In genomic region chr1:180776494-180776893, GRCm38 (mm10) we compare ENCODE assay signal across 9 mouse cellular contexts. TPM values are rescaled to one million over a fixed set of nuclear protein-coding genes. Genes with fewer than 3 reads are reported as not detected.
A peak's percentile ranks its signal among the peaks of the same experiment; 100 is the strongest.
DNase-seq lines count a peak whose midpoint lies in the region; ATAC-seq and TF ChIP-seq lines count a peak whose summit lies in the region.
"Had no signal": no experiment of that assay in that cellular context is flagged by ENCODE, and none has a peak within 500 bp of the region (broad histone marks: within the 10 kb centered on the region; RNA-seq: fewer than 3 reads in every experiment).

No protein-coding gene starts in this region.

- H3K27ac ChIP-seq in heart, embryonic 12.5 days (ENCODE audit: poor library complexity, severe bottlenecking) = no peak overlapping the region
- peak overlapping the region; percentile 64; the same call in 1 of the 2 replicates for H3K27ac ChIP-seq in lung, embryonic 14.5 days (ENCODE audit: low read depth)
- H3K27ac ChIP-seq in embryonic facial prominence, embryonic 10.5 days (replicated peaks) = 0 out of 2 replicates have a peak overlapping the region, but pooled peaks have one; percentile 96
- peak overlapping the region; percentile 94 for H3K27ac ChIP-seq in limb, embryonic 10.5 days

- peaks cover 24% of the 10 kb centered on the region for H3K4me1 ChIP-seq in heart, embryonic 12.5 days (replicated peaks)
- peaks cover 8% of the 10 kb centered on the region for H3K4me1 ChIP-seq in lung, embryonic 14.5 days (ENCODE audit: insufficient read depth)
- H3K4me1 ChIP-seq in embryonic facial prominence, embryonic 10.5 days = peaks cover 39% of the 10 kb centered on the region
- peaks cover 20% of the 10 kb centered on the region for H3K4me1 ChIP-seq in limb, embryonic 10.5 days

- ATAC-seq in heart, embryonic 12.5 days (ENCODE audit: insufficient number of reproducible peaks, low FRiP score) = no peak
- no peak for ATAC-seq in lung, embryonic 14.5 days (ENCODE audit: insufficient read depth)
- no peak for ATAC-seq in monocyte, adult 5-6 weeks (replicated peaks; ENCODE audit: insufficient number of reproducible peaks, low FRiP score, low TSS enrichment, poor library complexity, severe bottlenecking)

- DNase-seq in heart, adult 9 months (ENCODE audit: low spot score in 2 of 2) = no peak
- DNase-seq in lung, embryonic 14.5 days = no peak
- no peak for DNase-seq in lung, postnatal 36 days
- DNase-seq in embryonic facial prominence, embryonic 10.5 days (ENCODE audit: low spot score) = no peak
- no peak for DNase-seq in limb, embryonic 10.5 days (ENCODE audit: low spot score)
- DNase-seq in urinary bladder, postnatal 10 days (ENCODE audit: low spot score) = no peak
- DNase-seq: heart, postnatal 10 days had no signal

- H3K4me3 ChIP-seq in heart, embryonic 12.5 days = no peak overlapping the region
- no peak overlapping the region for H3K4me3 ChIP-seq in lung, embryonic 14.5 days (ENCODE audit: low read depth, low read length)
- H3K4me3 ChIP-seq in embryonic facial prominence, embryonic 10.5 days = 0 out of 2 replicates have a peak overlapping the region, but pooled peaks have one; percentile 85
- H3K4me3 ChIP-seq in limb, embryonic 10.5 days = no peak overlapping the region

- peaks cover 6% of the 10 kb centered on the region; the same call in 1 of the 2 replicates for H3K9me3 ChIP-seq in heart, embryonic 12.5 days (replicated peaks)
- H3K9me3 ChIP-seq in lung, embryonic 14.5 days (ENCODE audit: low read depth, low read length) = no peaks in the 10 kb centered on the region
- H3K9me3 ChIP-seq in embryonic facial prominence, embryonic 10.5 days = no peaks in the 10 kb centered on the region; the same call in 1 of the 2 replicates
- H3K9me3 ChIP-seq in limb, embryonic 10.5 days (replicated peaks) = no peaks in the 10 kb centered on the region

- no peaks in the 10 kb centered on the region for H3K36me3 ChIP-seq in heart, embryonic 12.5 days
- no peaks in the 10 kb centered on the region for H3K36me3 ChIP-seq in lung, embryonic 14.5 days (ENCODE audit: insufficient read depth)
- H3K36me3 ChIP-seq in embryonic facial prominence, embryonic 10.5 days (replicated peaks) = no peaks in the 10 kb centered on the region
- H3K36me3 ChIP-seq in limb, embryonic 10.5 days = no peaks in the 10 kb centered on the region

- no peak overlapping the region for H3K9ac ChIP-seq in heart, embryonic 12.5 days
- H3K9ac ChIP-seq in lung, embryonic 14.5 days = no peak overlapping the region; the same call in 1 of the 2 replicates

- 87% methylated on average over 6 of the region's 6 CpGs for WGBS in heart, embryonic 12.5 days
- WGBS in lung, embryonic 14.5 days = 72% methylated on average over 6 of the region's 6 CpGs
- 83% methylated on average over 6 of the region's 6 CpGs for WGBS in embryonic facial prominence, embryonic 10.5 days
- WGBS in limb, embryonic 10.5 days = 84% methylated on average over 6 of the region's 6 CpGs

- no peak for TF ChIP-seq CTCF in lung, embryonic 14.5 days (IDR thresholded peaks at IDR 0.05; ENCODE audit: low read depth)

- 0 out of 2 replicates have a peak overlapping the region, but pooled peaks have one; percentile 11 for H3K4me2 ChIP-seq in heart, embryonic 12.5 days
- no peak overlapping the region for H3K4me2 ChIP-seq in lung, embryonic 14.5 days

- H3K27me3 ChIP-seq in heart, embryonic 12.5 days (replicated peaks) = no peaks in the 10 kb centered on the region
- H3K27me3 ChIP-seq in lung, embryonic 14.5 days (ENCODE audit: insufficient read depth, low read length) = no peaks in the 10 kb centered on the region
- H3K27me3 ChIP-seq in embryonic facial prominence, embryonic 10.5 days (replicated peaks; ENCODE audit: low read depth, poor library complexity, severe bottlenecking) = peaks cover 17% of the 10 kb centered on the region
- H3K27me3 ChIP-seq in limb, embryonic 10.5 days (ENCODE audit: low read depth, poor library complexity, severe bottlenecking) = no peaks in the 10 kb centered on the region

RNA-seq across cellular contexts. Expression of gene H3f3a, which starts 37.2 kb away (rescaled TPM):
- polyA plus RNA-seq in heart, embryonic 12.5 days (2016; fragmentation: Nextera tagmentation; extraction: Ambion mirVana) = 1,616 and 1,670 TPM in 2 replicates
- 2,358 and 2,465 TPM in 2 replicates for polyA plus RNA-seq in lung, embryonic 14.5 days (2014; fragmentation: Nextera tagmentation; extraction: Ambion mirVana)
- 2,636 and 2,772 TPM in 2 replicates for polyA plus RNA-seq in embryonic facial prominence, embryonic 10.5 days (2016; fragmentation: Nextera tagmentation; extraction: Ambion mirVana)
- 2,611 and 2,929 TPM in 2 replicates for polyA plus RNA-seq in limb, embryonic 10.5 days (2016; fragmentation: Nextera tagmentation; extraction: Ambion mirVana)
- total RNA-seq in monocyte, adult 5-6 weeks (2017) = 1,440 to 2,544 TPM (median 2,182 TPM) in 3 replicates

RNA-seq across cellular contexts. Expression of gene Acbd3, which starts 50.7 kb away (rescaled TPM):
- polyA plus RNA-seq in heart, embryonic 12.5 days (2016; fragmentation: Nextera tagmentation; extraction: Ambion mirVana) = 29.2 and 29.7 TPM in 2 replicates
- 26.3 and 27.0 TPM in 2 replicates for polyA plus RNA-seq in lung, embryonic 14.5 days (2014; fragmentation: Nextera tagmentation; extraction: Ambion mirVana)
- polyA plus RNA-seq in embryonic facial prominence, embryonic 10.5 days (2016; fragmentation: Nextera tagmentation; extraction: Ambion mirVana) = 16.6 and 18.5 TPM in 2 replicates
- 17.0 and 19.2 TPM in 2 replicates for polyA plus RNA-seq in limb, embryonic 10.5 days (2016; fragmentation: Nextera tagmentation; extraction: Ambion mirVana)
- 77.8 to 90.1 TPM (median 79.8 TPM) in 3 replicates for total RNA-seq in monocyte, adult 5-6 weeks (2017)
